9 mouse cellular contexts compared by ENCODE assay signal in genomic region chr17:25111739-25112422, GRCm38 (mm10). TPM values are rescaled to one million over a fixed set of nuclear protein-coding genes. Genes with fewer than 3 reads are reported as not detected.
DNase-seq lines count a peak whose midpoint lies in the region; ATAC-seq lines count a peak whose summit lies in the region.
"Had no signal": no experiment of that assay in that cellular context is flagged by ENCODE, and none has a peak within 500 bp of the region (broad histone marks: within the 10 kb centered on the region; RNA-seq: fewer than 3 reads in every experiment).

No protein-coding gene starts in this region.

- peaks cover 43% of the 10 kb centered on the region for H3K36me3 ChIP-seq in forebrain, embryonic 14.5 days (ENCODE audit: control insufficient read depth, insufficient read depth, low read length)
- H3K36me3 ChIP-seq in forebrain, embryonic 10.5 days (replicated peaks) = peaks cover 75% of the 10 kb centered on the region
- H3K36me3 ChIP-seq in kidney, embryonic 14.5 days (ENCODE audit: control insufficient read depth, insufficient read depth, low read length) = peaks cover 38% of the 10 kb centered on the region
- peaks cover 6% of the 10 kb centered on the region; the same call in 1 of the 2 replicates for H3K36me3 ChIP-seq in intestine, embryonic 16.5 days (ENCODE audit: control insufficient read depth, insufficient read depth, low read length)

- H3K4me1 ChIP-seq in forebrain, embryonic 14.5 days (ENCODE audit: control insufficient read depth, insufficient read depth, low read length) = peaks cover 6% of the 10 kb centered on the region
- H3K4me1 ChIP-seq in forebrain, embryonic 10.5 days = peaks cover 24% of the 10 kb centered on the region
- H3K4me1 ChIP-seq in kidney, embryonic 14.5 days (ENCODE audit: control insufficient read depth, insufficient read depth, low read length) = peaks cover 9% of the 10 kb centered on the region; the same call in 1 of the 2 replicates
- peaks cover 7% of the 10 kb centered on the region for H3K4me1 ChIP-seq in intestine, embryonic 16.5 days (ENCODE audit: control insufficient read depth, insufficient read depth, low read length)

- no peak overlapping the region for H3K9ac ChIP-seq in forebrain, embryonic 14.5 days (ENCODE audit: low read length)
- H3K9ac ChIP-seq in kidney, embryonic 14.5 days (ENCODE audit: low read depth, low read length) = 0 out of 2 replicates have a peak overlapping the region, but pooled peaks have one; percentile 4
- no peak overlapping the region for H3K9ac ChIP-seq in intestine, embryonic 16.5 days (ENCODE audit: low read depth, low read length)

- H3K27ac ChIP-seq in forebrain, embryonic 14.5 days (ENCODE audit: low read depth, low read length) = peak overlapping the region; percentile 18; the same call in 1 of the 2 replicates
- no peak overlapping the region for H3K27ac ChIP-seq in forebrain, embryonic 10.5 days
- H3K27ac ChIP-seq in kidney, embryonic 14.5 days (ENCODE audit: low read depth, low read length) = no peak overlapping the region
- no peak overlapping the region for H3K27ac ChIP-seq in intestine, embryonic 16.5 days (ENCODE audit: low read length)

- no peak overlapping the region for H3K4me2 ChIP-seq in forebrain, embryonic 14.5 days (ENCODE audit: low read length)
- H3K4me2 ChIP-seq in kidney, embryonic 14.5 days (replicated peaks; ENCODE audit: low read depth, low read length) = no peak overlapping the region
- no peak overlapping the region for H3K4me2 ChIP-seq in intestine, embryonic 16.5 days (ENCODE audit: low read depth, low read length)

- peak; percentile 35 for DNase-seq in forebrain, embryonic 14.5 days (ENCODE audit: low spot score)
- no peak for DNase-seq in forebrain, embryonic 10.5 days (ENCODE audit: extremely low spot score, low spot score)
- peak; percentile 31 for DNase-seq in adrenal gland, adult 8-10 months
- peak; percentile 52 to 58 for DNase-seq in frontal cortex, adult 2 months (ENCODE audit: extremely low spot score in 1 of 2, low spot score in 1 of 2)
- DNase-seq in lung, postnatal 25 days (ENCODE audit: low spot score) = peak; percentile 19
- no peak for DNase-seq in embryo, embryonic 11 days

- 81% methylated on average over 8 of the region's 8 CpGs for WGBS in forebrain, embryonic 14.5 days
- WGBS in forebrain, embryonic 10.5 days = 91% methylated on average over 8 of the region's 8 CpGs
- 88% methylated on average over 8 of the region's 8 CpGs for WGBS in kidney, embryonic 14.5 days
- 87% methylated on average over 8 of the region's 8 CpGs for WGBS in intestine, embryonic 16.5 days

- H3K27me3 ChIP-seq in forebrain, embryonic 14.5 days (replicated peaks; ENCODE audit: control insufficient read depth, insufficient read depth, low read length) = no peaks in the 10 kb centered on the region
- no peaks in the 10 kb centered on the region for H3K27me3 ChIP-seq in forebrain, embryonic 10.5 days (ENCODE audit: poor library complexity, severe bottlenecking)
- no peaks in the 10 kb centered on the region for H3K27me3 ChIP-seq in kidney, embryonic 14.5 days (ENCODE audit: control insufficient read depth, insufficient read depth, low read length)
- no peaks in the 10 kb centered on the region for H3K27me3 ChIP-seq in intestine, embryonic 16.5 days (replicated peaks; ENCODE audit: control insufficient read depth, insufficient read depth, low read length)

- no peak for ATAC-seq in forebrain, embryonic 14.5 days
- ATAC-seq in kidney, embryonic 14.5 days (ENCODE audit: low FRiP score, low TSS enrichment) = no peak
- ATAC-seq in intestine, embryonic 16.5 days = no peak

- H3K4me3 ChIP-seq in forebrain, embryonic 14.5 days (ENCODE audit: low read depth, low read length) = no peak overlapping the region
- no peak overlapping the region for H3K4me3 ChIP-seq in forebrain, embryonic 10.5 days
- H3K4me3 ChIP-seq in kidney, embryonic 14.5 days (ENCODE audit: low read length) = no peak overlapping the region
- H3K4me3 ChIP-seq in intestine, embryonic 16.5 days (ENCODE audit: low read length) = no peak overlapping the region

- no peaks in the 10 kb centered on the region for H3K9me3 ChIP-seq in forebrain, embryonic 14.5 days (replicated peaks; ENCODE audit: control insufficient read depth, low read length)
- no peaks in the 10 kb centered on the region for H3K9me3 ChIP-seq in forebrain, embryonic 10.5 days
- no peaks in the 10 kb centered on the region for H3K9me3 ChIP-seq in kidney, embryonic 14.5 days (ENCODE audit: control insufficient read depth, low read length)
- no peaks in the 10 kb centered on the region for H3K9me3 ChIP-seq in intestine, embryonic 16.5 days (ENCODE audit: control insufficient read depth, low read length)

RNA-seq across cellular contexts. Expression of gene Telo2, which starts 3.9 kb away (rescaled TPM):
- 27.3 and 40.0 TPM in 2 replicates for polyA plus RNA-seq in forebrain, embryonic 14.5 days (2014; fragmentation: Nextera tagmentation; extraction: Ambion mirVana)
- polyA plus RNA-seq in forebrain, embryonic 10.5 days (2016; fragmentation: Nextera tagmentation; extraction: Ambion mirVana) = 54.6 TPM in 2 replicates
- total RNA-seq in adrenal gland, adult 8-10 months (2022) = 10 to 100 TPM; 24.0 to 40.2 (median 29.5) TPM
- polyA plus RNA-seq in frontal cortex, adult 2 months (2012; rRNA removed) = 19.0 and 27.2 TPM in 2 replicates
- 34.9 and 44.8 TPM in 2 replicates for polyA plus RNA-seq in kidney, embryonic 14.5 days (2014; fragmentation: Nextera tagmentation; extraction: Ambion mirVana)
- 32.1 and 32.3 TPM in 2 replicates for polyA plus RNA-seq in intestine, embryonic 16.5 days (2015; fragmentation: Nextera tagmentation; extraction: Ambion mirVana)

RNA-seq across cellular contexts. Expression of gene Ptx4, which starts 8.7 kb away (rescaled TPM):
- 0.17 TPM in 1 of 2 replicates, not detected in the other for polyA plus RNA-seq in forebrain, embryonic 14.5 days (2014; fragmentation: Nextera tagmentation; extraction: Ambion mirVana)
- polyA plus RNA-seq in forebrain, embryonic 10.5 days (2016; fragmentation: Nextera tagmentation; extraction: Ambion mirVana) = 0.30 TPM in 1 of 2 replicates, not detected in the other
- total RNA-seq in adrenal gland, adult 8-10 months (2022) = not detected
- 0.08 and 0.16 TPM in 2 replicates for polyA plus RNA-seq in frontal cortex, adult 2 months (2012; rRNA removed)
- polyA plus RNA-seq in kidney, embryonic 14.5 days (2014; fragmentation: Nextera tagmentation; extraction: Ambion mirVana) = not detected in 2 replicates
- 0.20 and 0.24 TPM in 2 replicates for polyA plus RNA-seq in intestine, embryonic 16.5 days (2015; fragmentation: Nextera tagmentation; extraction: Ambion mirVana)

RNA-seq across cellular contexts. Expression of gene Clcn7, which starts 21.3 kb away (rescaled TPM):
- 18.9 and 25.0 TPM in 2 replicates for polyA plus RNA-seq in forebrain, embryonic 14.5 days (2014; fragmentation: Nextera tagmentation; extraction: Ambion mirVana)
- polyA plus RNA-seq in forebrain, embryonic 10.5 days (2016; fragmentation: Nextera tagmentation; extraction: Ambion mirVana) = 24.3 and 24.7 TPM in 2 replicates
- 10 to 100 TPM; 47.4 to 77.7 (median 67.8) TPM for total RNA-seq in adrenal gland, adult 8-10 months (2022)
- polyA plus RNA-seq in frontal cortex, adult 2 months (2012; rRNA removed) = 45.6 and 51.4 TPM in 2 replicates
- 10.3 and 21.4 TPM in 2 replicates for polyA plus RNA-seq in kidney, embryonic 14.5 days (2014; fragmentation: Nextera tagmentation; extraction: Ambion mirVana)
- polyA plus RNA-seq in intestine, embryonic 16.5 days (2015; fragmentation: Nextera tagmentation; extraction: Ambion mirVana) = 21.8 and 23.5 TPM in 2 replicates

RNA-seq across cellular contexts. Expression of gene Tmem204, which starts 28.5 kb away (rescaled TPM):
- 11.8 and 13.6 TPM in 2 replicates for polyA plus RNA-seq in forebrain, embryonic 14.5 days (2014; fragmentation: Nextera tagmentation; extraction: Ambion mirVana)
- 10.9 and 11.5 TPM in 2 replicates for polyA plus RNA-seq in forebrain, embryonic 10.5 days (2016; fragmentation: Nextera tagmentation; extraction: Ambion mirVana)
- total RNA-seq in adrenal gland, adult 8-10 months (2022) = 10 to 100 TPM; 35.3 to 56.0 (median 52.6) TPM
- 16.2 and 16.3 TPM in 2 replicates for polyA plus RNA-seq in frontal cortex, adult 2 months (2012; rRNA removed)
- 15.9 and 18.4 TPM in 2 replicates for polyA plus RNA-seq in kidney, embryonic 14.5 days (2014; fragmentation: Nextera tagmentation; extraction: Ambion mirVana)
- polyA plus RNA-seq in intestine, embryonic 16.5 days (2015; fragmentation: Nextera tagmentation; extraction: Ambion mirVana) = 22.2 and 25.8 TPM in 2 replicates

RNA-seq across cellular contexts. Expression of gene Ccdc154, which starts 50.4 kb away (rescaled TPM):
- not detected in 2 replicates for polyA plus RNA-seq in forebrain, embryonic 14.5 days (2014; fragmentation: Nextera tagmentation; extraction: Ambion mirVana)
- polyA plus RNA-seq in forebrain, embryonic 10.5 days (2016; fragmentation: Nextera tagmentation; extraction: Ambion mirVana) = not detected in 2 replicates
- under 1 TPM in 3 of 4 experiments, not detected in 1; 0.09 to 0.34 (median 0.19) TPM for total RNA-seq in adrenal gland, adult 8-10 months (2022)
- 0.04 TPM in 1 of 2 replicates, not detected in the other for polyA plus RNA-seq in frontal cortex, adult 2 months (2012; rRNA removed)
- polyA plus RNA-seq in kidney, embryonic 14.5 days (2014; fragmentation: Nextera tagmentation; extraction: Ambion mirVana) = not detected in 2 replicates
- 0.15 and 0.18 TPM in 2 replicates for polyA plus RNA-seq in intestine, embryonic 16.5 days (2015; fragmentation: Nextera tagmentation; extraction: Ambion mirVana)
- total RNA-seq: layer of hippocampus, postnatal 25 days had no signal

Comparison
In these comparisons a context has a peak if more than half of its experiments do, and no peak if none do; other contexts are left out.
1. DNase-seq: peak in forebrain, embryonic 14.5 days (single experiment), adrenal gland, adult 8-10 months (single experiment), frontal cortex, adult 2 months (2 of 2) and lung, postnatal 25 days (single experiment); none in forebrain, embryonic 10.5 days (single experiment) and embryo, embryonic 11 days (single experiment).